Mouse (Mus musculus): ENCODE measurements around the gene B3gnt8. TPM values are rescaled to one million over a fixed set of nuclear protein-coding genes. Genes with fewer than 3 reads are reported as not detected.

Gene B3gnt8
- total RNA-seq, 4 experiments from 2014 or later = 0.54 to 1.6 (median 0.89) TPM

Other genes starting within 250 kb of the B3gnt8 start
- gene Lipe, start 227.9 kb upstream of the B3gnt8 start, total RNA-seq (2022) = 10 to 100 TPM in 1 of 4 experiments, 1 to 10 TPM in 3; 8.2 to 10.7 (median 8.8) TPM
- gene Cxcl17, start 213.8 kb upstream of the B3gnt8 start, total RNA-seq (2022) = not detected
- 1 to 10 TPM; 2.3 to 3.3 (median 2.8) TPM for gene Ceacam1, start 149.1 kb upstream of the B3gnt8 start, total RNA-seq (2022)
- gene Ceacam2, start 86.8 kb upstream of the B3gnt8 start, total RNA-seq (2022) = under 1 TPM; 0.39 to 0.81 (median 0.64) TPM
- gene Erich4, start 10.8 kb upstream of the B3gnt8 start, total RNA-seq (2022) = not detected
- gene Dmac2, start 7.2 kb upstream of the B3gnt8 start, total RNA-seq (2022) = 10 to 100 TPM; 53.2 to 58.0 (median 55.7) TPM
- 10 to 100 TPM; 36.1 to 40.8 (median 39.4) TPM for gene Bckdha, start 32.3 kb downstream of the B3gnt8 start, total RNA-seq (2022)
- gene Exosc5, start 32.5 kb downstream of the B3gnt8 start, total RNA-seq (2022) = 10 to 100 TPM; 21.7 to 27.4 (median 26.7) TPM
- gene Tmem91, start 48.5 kb downstream of the B3gnt8 start, total RNA-seq (2022) = 10 to 100 TPM; 27.1 to 37.7 (median 34.1) TPM
- gene B9d2, start 54.1 kb downstream of the B3gnt8 start, total RNA-seq (2022) = 10 to 100 TPM; 25.3 to 29.6 (median 28.6) TPM
- 10 to 100 TPM in 2 of 4 experiments, 1 to 10 TPM in 2; 6.1 to 19.9 (median 11.1) TPM for gene Tgfb1, start 60.3 kb downstream of the B3gnt8 start, total RNA-seq (2022)
- 10 to 100 TPM; 57.8 to 60.7 (median 58.4) TPM for gene Ccdc97, start 92.4 kb downstream of the B3gnt8 start, total RNA-seq (2022)
- gene Hnrnpul1, start 128.1 kb downstream of the B3gnt8 start, total RNA-seq (2022) = 100 to 1,000 TPM; 102 to 118 (median 109) TPM
- gene Axl, start 162.1 kb downstream of the B3gnt8 start, total RNA-seq (2022) = 10 to 100 TPM; 37.9 to 58.3 (median 45.8) TPM
- gene Cyp2s1, start 190.3 kb downstream of the B3gnt8 start, total RNA-seq (2022) = 1 to 10 TPM; 4.3 to 5.1 (median 4.9) TPM

Data from left cerebral cortex, adult 8-10 months (tissue).